Mouse (Mus musculus) embryo, embryonic 11 days (tissue): ENCODE data around the gene Ptk6.
"Not testable (repeated sequence)": the region's sequence is repeated elsewhere in the genome, so short reads cannot be mapped to it uniquely, and the experiment has no call there.

Experiments
- DNase-seq: peaks from one replicate; pipeline ENCODE4 v3.0.0-alpha.2; 2015

Ptk6 gene

DNA sequence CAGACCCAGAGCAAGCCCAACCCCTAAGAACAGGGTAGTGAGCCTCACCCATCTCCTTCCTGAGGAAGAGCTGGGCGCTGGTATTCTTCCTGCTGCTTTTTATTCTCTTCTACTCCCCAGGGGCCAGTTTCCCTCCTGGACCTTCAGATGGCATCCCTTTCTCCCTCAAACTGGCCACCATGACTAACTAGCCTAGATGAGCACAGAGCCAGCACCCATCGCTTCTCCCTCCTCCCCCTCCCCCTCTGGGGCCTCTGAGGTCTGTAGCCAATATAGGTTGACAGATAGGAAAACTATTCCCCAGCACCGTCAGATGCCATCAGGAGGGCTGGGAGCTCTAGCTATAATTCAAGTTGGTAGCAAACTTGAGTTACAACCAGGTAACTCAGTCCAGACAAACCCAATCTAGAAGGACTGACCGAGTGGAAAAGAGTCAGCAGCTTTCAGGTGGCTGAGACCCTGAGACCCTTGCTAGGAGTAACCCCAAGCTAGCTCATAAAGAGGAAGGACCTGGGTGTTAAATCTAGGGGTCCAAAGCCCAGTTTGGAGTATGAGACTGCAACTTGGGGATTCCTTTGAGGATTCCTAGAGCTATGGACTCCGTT lies 16.4 kb upstream of the Ptk6 start:
- DNase-seq = no peak

- DNase-seq = no peak
Measured at GRCm38 (mm10) chr2:181216037-181216436, 13.4 kb upstream of the Ptk6 start.

- peak; percentile 54 for DNase-seq
Measured at GRCm38 (mm10) chr2:181213021-181213445, 10.4 kb upstream of the Ptk6 start, which contains the start of gene Srms. Gene Srms (minus strand): TSS chr2:181213185.

- DNase-seq = peak; percentile 37
Measured at GRCm38 (mm10) chr2:181212389-181213020, 9.9 kb upstream of the Ptk6 start.

- DNase-seq = no peak
Measured at GRCm38 (mm10) chr2:181206118-181206517, 3.5 kb upstream of the Ptk6 start.

DNA sequence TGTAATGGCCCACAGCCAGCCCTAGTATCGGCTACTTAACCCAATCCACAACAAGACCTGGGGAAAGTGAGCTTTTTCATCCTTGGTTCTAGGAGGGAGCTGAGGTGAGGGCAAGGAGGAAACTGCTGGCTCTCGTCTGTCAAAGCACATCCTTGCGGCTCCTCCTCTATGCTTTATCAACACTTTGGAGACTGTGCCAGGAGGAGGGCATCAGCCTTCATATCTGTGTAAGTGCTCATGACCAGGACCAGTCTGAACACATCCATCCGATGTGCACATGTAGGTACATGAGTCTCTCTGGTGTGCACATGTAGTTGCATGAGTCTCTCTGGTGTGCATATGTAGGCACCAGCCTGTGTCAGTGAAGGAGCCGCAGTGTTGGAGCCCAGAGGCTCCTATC lies 3.1 kb upstream of the Ptk6 start:
- DNase-seq = no peak

- no peak for DNase-seq
Measured at GRCm38 (mm10) chr2:181202886-181203285, 297 bp upstream of the Ptk6 start.

GRCm38 (mm10) chr2:181201606-181202005 lies 983 bp downstream of the Ptk6 start:
- DNase-seq = no peak

DNA sequence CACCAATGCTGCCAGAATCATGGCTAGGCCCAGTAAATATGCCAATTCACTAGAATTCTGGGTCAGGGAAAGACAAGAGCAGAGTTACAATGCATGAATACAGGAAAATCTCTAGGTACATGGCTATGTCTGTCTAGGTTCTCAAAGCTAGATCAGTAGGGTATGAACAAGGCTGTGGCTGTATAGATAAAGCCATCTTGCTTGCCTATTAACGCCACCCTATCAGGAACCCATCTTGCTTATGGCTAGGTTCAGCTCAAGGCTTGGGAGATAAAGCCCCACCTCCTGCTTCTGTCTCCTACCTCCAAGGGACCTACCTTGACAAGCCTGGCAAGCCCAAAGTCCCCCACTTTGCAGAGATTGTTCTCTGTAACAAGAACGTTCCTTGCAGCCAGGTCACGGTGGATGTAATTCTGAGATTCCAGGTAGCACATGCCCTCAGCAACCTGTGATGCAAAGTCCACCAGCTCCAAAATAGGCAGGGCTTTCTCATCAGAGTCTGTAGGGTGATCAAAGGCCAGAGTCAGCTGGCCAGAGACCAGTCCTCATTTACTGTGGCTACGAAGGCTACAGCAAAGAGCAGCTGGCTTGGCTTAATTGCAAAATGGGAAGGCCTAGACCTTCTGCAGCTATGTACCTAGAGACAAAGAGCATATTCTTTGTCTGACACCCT lies 5.8 kb downstream of the Ptk6 start:
- no peak for DNase-seq

GRCm38 (mm10) chr2:181193044-181193443 lies 9.5 kb downstream of the Ptk6 start:
- no peak for DNase-seq

- DNase-seq = no peak
Measured at GRCm38 (mm10) chr2:181191936-181192335, 10.7 kb downstream of the Ptk6 start.

DNA sequence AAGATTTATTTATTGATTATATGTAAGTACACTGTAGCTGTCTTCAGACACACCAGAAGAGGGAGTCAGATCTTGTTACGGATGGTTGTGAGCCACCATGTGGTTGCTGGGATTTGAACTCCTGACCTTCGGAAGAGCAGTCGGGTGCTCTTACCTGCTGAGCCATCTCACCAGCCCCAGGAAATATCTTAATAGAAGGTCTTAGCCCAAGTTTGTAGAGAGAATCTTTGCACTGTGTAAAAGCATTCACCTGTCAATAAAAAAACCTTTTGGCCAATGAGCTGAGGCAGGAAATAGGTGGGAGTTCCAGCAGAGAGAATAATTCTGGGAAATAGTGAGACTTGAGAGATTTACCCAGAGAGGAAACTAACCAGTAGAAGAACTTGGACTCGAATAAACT lies 11.2 kb downstream of the Ptk6 start:
- not testable (repeated sequence) for DNase-seq

DNA sequence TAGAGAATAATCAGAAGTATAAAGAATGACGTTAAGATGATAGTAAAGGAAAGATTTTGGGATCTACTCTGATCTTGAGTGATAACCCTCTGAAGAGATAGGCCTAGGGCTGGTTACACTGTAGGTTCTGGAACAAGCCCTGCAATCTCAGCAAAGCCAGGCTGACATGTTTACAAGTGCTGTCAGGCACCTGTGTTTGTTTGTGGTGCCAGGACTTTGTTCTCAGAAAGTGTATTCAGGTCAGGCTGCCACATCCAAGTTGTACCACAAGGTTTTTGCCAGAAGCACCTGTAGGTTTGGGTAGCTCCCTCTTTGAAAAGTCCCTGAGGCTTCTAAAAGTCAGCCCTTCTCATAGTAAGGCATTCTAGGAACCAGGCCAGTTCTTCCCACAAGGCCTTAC lies 13.3 kb downstream of the Ptk6 start:
- no peak for DNase-seq

GRCm38 (mm10) chr2:181188681-181189080 lies 13.9 kb downstream of the Ptk6 start:
- DNase-seq = peak; percentile 33

- peak; percentile 93 for DNase-seq
Measured at GRCm38 (mm10) chr2:181187121-181188000, 15.2 kb downstream of the Ptk6 start, which contains the start of gene Ppdpf. Gene Ppdpf (plus strand): TSS chr2:181187247.

DNA sequence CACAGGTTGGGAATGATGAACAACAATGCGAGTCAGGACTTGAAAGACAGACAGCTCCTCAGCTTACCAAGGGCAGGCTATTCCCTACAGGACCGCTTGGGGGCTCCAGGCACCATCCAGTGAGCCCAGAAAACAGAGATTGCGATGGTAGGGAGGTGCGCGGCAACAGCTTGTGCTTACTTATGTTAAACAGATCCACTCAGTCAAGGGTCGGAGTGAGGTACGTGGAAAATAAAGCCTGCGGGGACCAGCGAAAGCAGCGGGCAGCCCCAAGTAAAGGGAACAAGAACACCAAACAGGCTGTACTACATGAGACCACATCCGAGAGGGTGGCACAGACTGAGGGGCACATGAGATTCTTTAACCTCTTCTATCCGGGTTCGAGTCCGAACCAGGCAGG lies 16.0 kb downstream of the Ptk6 start:
- peak; percentile 92 for DNase-seq

DNA sequence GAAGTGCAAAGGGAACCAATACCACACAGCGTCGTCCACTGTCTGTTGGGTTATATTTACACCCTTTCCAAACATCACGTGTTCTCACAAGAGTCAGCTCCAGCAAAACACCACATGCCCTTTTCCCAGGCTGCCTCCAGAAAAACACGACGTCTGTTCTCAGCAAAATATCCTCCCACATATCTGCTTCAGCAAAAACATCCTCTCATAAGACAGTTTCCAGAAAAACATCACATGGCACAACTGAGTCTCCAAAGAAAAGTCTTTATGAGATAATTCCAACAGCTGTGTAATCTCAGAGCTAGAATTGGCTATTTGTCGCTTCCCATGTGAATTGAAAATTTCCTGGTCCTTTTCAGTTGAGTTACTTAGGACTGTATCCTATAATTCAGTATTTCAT lies 21.7 kb downstream of the Ptk6 start:
- no peak for DNase-seq

DNA sequence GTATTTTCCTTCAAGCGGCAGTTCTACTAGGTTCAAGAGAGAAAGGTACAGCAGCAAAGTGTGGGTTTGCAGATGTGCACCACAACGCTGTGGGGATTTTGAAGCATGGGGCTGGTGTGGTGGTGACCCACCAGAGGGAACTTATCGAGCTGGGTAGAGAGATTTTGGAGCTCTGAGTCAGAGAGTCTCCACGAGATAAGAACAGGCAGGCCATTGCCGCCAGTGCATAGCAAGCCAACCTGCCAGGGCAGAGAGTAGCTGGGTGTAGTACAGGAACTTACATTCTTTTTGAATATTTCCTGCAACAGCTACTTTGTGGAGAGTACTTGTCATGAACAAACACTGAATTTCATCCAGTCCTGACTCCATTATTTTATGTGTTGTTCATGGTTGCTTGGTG lies 24.1 kb downstream of the Ptk6 start:
- no peak for DNase-seq

DNA sequence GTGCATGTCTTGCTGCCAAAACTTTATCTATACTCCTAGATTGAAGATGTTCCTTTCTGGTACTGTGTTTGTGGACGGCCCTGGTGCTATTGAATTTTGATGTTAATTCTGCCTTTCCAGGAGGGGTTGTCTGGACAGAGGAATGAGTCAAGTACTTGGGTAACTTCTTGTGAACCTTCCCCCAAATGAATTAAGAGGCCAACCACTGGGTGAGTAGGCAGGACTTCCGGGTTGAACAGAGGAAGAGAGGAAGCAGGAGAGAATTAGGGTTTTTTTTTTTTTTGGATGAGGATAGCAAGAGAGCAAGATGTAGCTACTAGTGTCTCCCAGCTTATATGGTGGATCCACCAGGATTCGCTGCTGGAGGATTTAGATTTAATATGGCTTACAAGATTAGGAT lies 24.6 kb downstream of the Ptk6 start:
- no peak for DNase-seq

- DNase-seq = no peak
Measured at GRCm38 (mm10) chr2:181174646-181175045, 27.9 kb downstream of the Ptk6 start.

GRCm38 (mm10) chr2:181166469-181166868 lies 36.1 kb downstream of the Ptk6 start:
- no peak for DNase-seq

- no peak for DNase-seq
Measured at GRCm38 (mm10) chr2:181160821-181161220, 41.8 kb downstream of the Ptk6 start.

GRCm38 (mm10) chr2:181159771-181160170 lies 42.8 kb downstream of the Ptk6 start:
- DNase-seq = peak; percentile 70
